Mouse (Mus musculus) midbrain, embryonic 14.5 days (tissue): ENCODE results near the gene Nnmt. TPM values are rescaled to one million over a fixed set of nuclear protein-coding genes. Genes with fewer than 3 reads are reported as not detected.
A peak's percentile ranks its signal among the peaks of the same experiment; 100 is the strongest.

Experiments
- ATAC-seq: fragments of 200-750 bp; cut with Nextera tagmentation; 2 replicates; pipeline ENCODE4 v1.8.0; 2017; ENCODE audit warnings: moderate number of reproducible peaks, moderate library complexity; ENCODE audit not compliant: low FRiP score, low TSS enrichment
- DNase-seq: peaks from one replicate; pipeline ENCODE4 v3.0.0-alpha.2; 2015
- H3K27ac ChIP-seq: fragments of 300-500 bp; sonication (generic); replicated peaks from 2 replicates; pipeline ENCODE4 v1.5.1; 2014; ENCODE audit warnings: mild to moderate bottlenecking, low read depth, low read length, moderate library complexity
- H3K27me3 ChIP-seq: fragments of 300-500 bp; sonication (generic); 2 replicates; pipeline ENCODE4 v1.6.1; 2014; ENCODE audit warnings: low read length, control low read depth, mixed read lengths; ENCODE audit not compliant: control insufficient read depth, insufficient read depth
- H3K36me3 ChIP-seq: fragments of 300-500 bp; sonication (generic); 2 replicates; pipeline ENCODE4 v1.6.1; 2014; ENCODE audit warnings: low read length, control low read depth; ENCODE audit not compliant: control insufficient read depth, insufficient read depth
- H3K4me1 ChIP-seq: fragments of 300-500 bp; sonication (generic); 2 replicates; pipeline ENCODE4 v1.6.1; 2014; ENCODE audit warnings: mild to moderate bottlenecking, antibody characterized with exemption, low read length, control low read depth; ENCODE audit not compliant: control insufficient read depth, insufficient read depth
- H3K4me2 ChIP-seq: fragments of 300-500 bp; sonication (generic); 2 replicates; pipeline ENCODE4 v1.6.1; 2014; ENCODE audit warnings: mild to moderate bottlenecking, low read length, moderate library complexity
- H3K4me3 ChIP-seq: fragments of 300-500 bp; sonication (generic); replicated peaks from 2 replicates; pipeline ENCODE4 v1.5.1; 2014; ENCODE audit warnings: low read depth, low read length
- H3K9ac ChIP-seq: fragments of 300-500 bp; sonication (generic); replicated peaks from 2 replicates; pipeline ENCODE4 v1.6.1; 2014; ENCODE audit warnings: mild to moderate bottlenecking, low read length, moderate library complexity
- H3K9me3 ChIP-seq: fragments of 300-500 bp; sonication (generic); 2 replicates; pipeline ENCODE4 v1.6.1; 2016; ENCODE audit warnings: low read length, control low read depth, mixed read lengths; ENCODE audit not compliant: control insufficient read depth
- WGBS: fragments of 180-500 bp; shearing (Covaris S2); extraction: QIAGEN DNeasy Blood & Tissue Kit; methylation state at CpG from one replicate; pipeline ENCODE4 v1.1.7; 2014; 5-methylcytosine and 5-hydroxymethylcytosine counted together
- polyA plus RNA-seq: library from polyadenylated mRNA; unstranded; fragments of >200 nt; fragmentation: Nextera tagmentation; extraction: Ambion mirVana; gene quantifications from 2 replicates; pipeline ENCODE4 v1.2.1, GENCODE M21; 2014

Nnmt gene
- polyA plus RNA-seq, 1 experiment from 2014 or later = 0.99 TPM

DNA sequence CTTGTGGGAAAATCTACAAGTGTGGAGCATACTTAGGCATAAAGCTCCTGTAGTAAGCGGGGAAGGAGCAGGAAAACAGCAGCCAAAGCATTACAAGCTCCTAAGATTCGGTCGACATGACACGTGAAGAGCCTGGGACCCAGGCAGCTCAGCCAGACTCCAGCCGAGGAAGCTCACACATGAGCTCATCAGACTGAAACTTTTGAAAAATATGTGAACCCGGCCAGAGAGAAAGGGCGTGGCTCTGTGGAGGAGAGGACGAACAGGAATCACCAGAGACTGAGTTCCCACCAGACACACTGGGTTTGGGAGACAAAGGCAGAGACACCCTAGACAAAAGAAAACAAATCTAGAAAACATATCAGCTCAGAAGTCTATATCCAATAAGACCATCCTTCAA, 35.9 kb upstream of the Nnmt start:
- no peak for DNase-seq
- no peaks in the 10 kb centered on the region for H3K9me3 ChIP-seq
- no peaks in the 10 kb centered on the region for H3K27me3 ChIP-seq
- whole genome bisulfite sequencing = 89% methylated on average over 8 of the region's 8 CpGs
- H3K4me3 ChIP-seq = no peak overlapping the region
- H3K9ac ChIP-seq = no peak overlapping the region
- no peaks in the 10 kb centered on the region for H3K36me3 ChIP-seq
- no peak for ATAC-seq
- no peaks in the 10 kb centered on the region for H3K4me1 ChIP-seq
- H3K27ac ChIP-seq = no peak overlapping the region
- no peak overlapping the region for H3K4me2 ChIP-seq

GRCm38 (mm10) chr9:48638176-48638803, 33.3 kb upstream of the Nnmt start:
- H3K9me3 ChIP-seq = no peaks in the 10 kb centered on the region
- no peak for ATAC-seq
- no peaks in the 10 kb centered on the region for H3K4me1 ChIP-seq
- H3K27me3 ChIP-seq = no peaks in the 10 kb centered on the region
- no peak overlapping the region for H3K4me2 ChIP-seq
- H3K9ac ChIP-seq = no peak overlapping the region
- no peak overlapping the region for H3K4me3 ChIP-seq
- H3K36me3 ChIP-seq = no peaks in the 10 kb centered on the region
- 63% methylated on average over 15 of the region's 15 CpGs for WGBS
- DNase-seq = no peak
- no peak overlapping the region for H3K27ac ChIP-seq

GRCm38 (mm10) chr9:48637161-48637560, 32.2 kb upstream of the Nnmt start:
- DNase-seq (no peak), ATAC-seq (no peak)
- H3K9ac ChIP-seq = no peak overlapping the region
- H3K4me1 ChIP-seq = no peaks in the 10 kb centered on the region
- no peak overlapping the region for H3K4me3 ChIP-seq
- H3K36me3 ChIP-seq = no peaks in the 10 kb centered on the region
- no peak overlapping the region for H3K4me2 ChIP-seq
- 88% methylated on average over 7 of the region's 7 CpGs for WGBS
- H3K27me3 ChIP-seq = no peaks in the 10 kb centered on the region
- H3K9me3 ChIP-seq = no peaks in the 10 kb centered on the region
- no peak overlapping the region for H3K27ac ChIP-seq

DNA sequence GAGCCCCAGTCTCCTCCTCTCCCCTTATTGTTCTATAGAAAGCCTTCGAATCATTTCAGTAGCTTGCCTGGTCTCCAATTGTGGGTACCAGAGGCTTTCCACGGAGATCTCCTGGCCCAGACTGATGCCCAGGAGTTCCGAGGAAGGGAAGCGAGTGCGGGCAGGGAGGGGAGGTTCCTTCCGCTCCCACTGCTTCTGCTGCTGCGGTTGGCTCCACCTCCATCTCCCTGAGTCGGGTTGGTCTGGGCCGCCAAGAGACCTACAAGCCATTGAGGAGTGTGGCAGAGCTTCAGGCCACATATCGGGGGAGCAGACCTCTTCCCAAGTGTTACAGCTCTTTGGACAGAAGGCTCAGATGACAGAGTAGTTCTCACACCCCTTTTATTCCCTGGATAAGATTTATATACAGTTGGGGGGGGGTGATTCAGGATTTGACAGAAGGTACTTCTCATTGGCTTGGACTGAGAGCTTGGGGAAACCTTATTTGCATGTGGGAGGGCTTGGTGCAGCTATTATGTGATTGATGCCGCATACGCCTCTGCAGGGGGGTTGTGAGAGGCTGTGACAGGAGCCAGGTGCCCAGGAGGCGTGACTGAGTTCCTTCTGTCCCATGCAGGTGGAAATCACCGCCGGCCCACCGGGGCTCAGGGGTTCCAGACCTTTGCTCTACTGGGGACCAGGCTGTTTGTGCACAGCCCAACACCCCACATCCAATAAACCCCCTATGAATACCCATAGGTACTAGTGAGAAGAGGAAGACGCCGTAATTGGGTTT, 30.8 kb upstream of the Nnmt start:
- Histone ChIP-seq H3K4me3 (no peak overlapping the region), H3K9me3 (no peaks in the 10 kb centered on the region), H3K9ac (no peak overlapping the region), H3K36me3 (no peaks in the 10 kb centered on the region), H3K4me1 (no peaks in the 10 kb centered on the region), H3K27ac (no peak overlapping the region), H3K4me2 (no peak overlapping the region), H3K27me3 (no peaks in the 10 kb centered on the region)
- WGBS = 46% methylated on average over 18 of the region's 18 CpGs
- no peak for DNase-seq
- ATAC-seq = no peak

GRCm38 (mm10) chr9:48633147-48633546, 28.2 kb upstream of the Nnmt start:
- Histone ChIP-seq H3K4me2 (no peak overlapping the region), H3K27ac (no peak overlapping the region), H3K27me3 (no peaks in the 10 kb centered on the region), H3K9ac (no peak overlapping the region), H3K4me3 (no peak overlapping the region), H3K9me3 (no peaks in the 10 kb centered on the region), H3K36me3 (no peaks in the 10 kb centered on the region), H3K4me1 (no peaks in the 10 kb centered on the region)
- no peak for DNase-seq
- ATAC-seq = no peak
- WGBS = 82% methylated on average over 6 of the region's 6 CpGs

- H3K36me3 ChIP-seq = no peaks in the 10 kb centered on the region
- 57% methylated on average over 1 of the region's 1 CpGs for WGBS
- H3K27me3 ChIP-seq = no peaks in the 10 kb centered on the region
- no peaks in the 10 kb centered on the region for H3K9me3 ChIP-seq
- H3K4me3 ChIP-seq = no peak overlapping the region
- no peak overlapping the region for H3K27ac ChIP-seq
- no peak overlapping the region for H3K4me2 ChIP-seq
- ATAC-seq (no peak), DNase-seq (peak; percentile 28)
- H3K9ac ChIP-seq = no peak overlapping the region
- no peaks in the 10 kb centered on the region for H3K4me1 ChIP-seq
Measured at GRCm38 (mm10) chr9:48619268-48619667, 14.3 kb upstream of the Nnmt start.

- Histone ChIP-seq H3K4me1 (no peaks in the 10 kb centered on the region), H3K27me3 (no peaks in the 10 kb centered on the region)
- ATAC-seq = no peak
Measured at GRCm38 (mm10) chr9:48618589-48618988, 13.6 kb upstream of the Nnmt start.

GRCm38 (mm10) chr9:48618111-48618510, 13.2 kb upstream of the Nnmt start:
- no peak overlapping the region for H3K27ac ChIP-seq
- no peaks in the 10 kb centered on the region for H3K4me1 ChIP-seq
- H3K4me3 ChIP-seq = no peak overlapping the region
- no peak overlapping the region for H3K9ac ChIP-seq
- WGBS = 86% methylated on average over 8 of the region's 8 CpGs
- H3K9me3 ChIP-seq = no peaks in the 10 kb centered on the region
- H3K36me3 ChIP-seq = no peaks in the 10 kb centered on the region
- no peak for ATAC-seq
- no peak for DNase-seq
- no peaks in the 10 kb centered on the region for H3K27me3 ChIP-seq
- peak overlapping the region; percentile 31; the same call in 1 of the 2 replicates for H3K4me2 ChIP-seq

More at GRCm38 (mm10) chr9:48618589-48618988, 13.6 kb upstream of the Nnmt start:
- Histone ChIP-seq H3K9ac (no peak overlapping the region), H3K9me3 (no peaks in the 10 kb centered on the region), H3K4me2 (peak overlapping the region; percentile 31), H3K4me3 (no peak overlapping the region), H3K27ac (no peak overlapping the region), H3K36me3 (no peaks in the 10 kb centered on the region)
- 34% methylated on average over 6 of the region's 6 CpGs for WGBS
- DNase-seq = peak; percentile 95

- H3K9me3 ChIP-seq = no peaks in the 10 kb centered on the region
- H3K9ac ChIP-seq = no peak overlapping the region
- H3K4me1 ChIP-seq = no peaks in the 10 kb centered on the region
- no peak overlapping the region for H3K4me2 ChIP-seq
- WGBS = 92% methylated on average over 3 of the region's 3 CpGs
- H3K4me3 ChIP-seq = no peak overlapping the region
- H3K27ac ChIP-seq = no peak overlapping the region
- ATAC-seq = no peak
- DNase-seq = no peak
- H3K27me3 ChIP-seq = no peaks in the 10 kb centered on the region
- H3K36me3 ChIP-seq = no peaks in the 10 kb centered on the region
Measured at GRCm38 (mm10) chr9:48617511-48618010, 12.6 kb upstream of the Nnmt start.
